Mouse (Mus musculus) left cerebral cortex, postnatal 36 days (tissue): ENCODE results near the gene Exo5. TPM values are rescaled to one million over a fixed set of nuclear protein-coding genes. Genes with fewer than 3 reads are reported as not detected.

ENCODE experiments used
- DNase-seq, 2 experiments: peaks; one replicate each; pipeline ENCODE4 v3.0.0; 2021 to 2022; ENCODE audit warnings: low spot score in 2 of 2, mixed read lengths in 1 of 2
- intact Hi-C: fragments of 180-260 bp; cut with DNase I; formaldehyde crosslinking; loops from one replicate; pipeline ENCODE4 v1.15.1; 2025
- total RNA-seq, 2 experiments: library from RNA; stranded (reverse); gene quantifications; 2 replicates each; pipeline ENCODE4 v1.2.3; 2021

Exo5 gene
- total RNA-seq = 10 to 100 TPM in 1 of 2 experiments, 1 to 10 TPM in 1; 8.9 to 11.7 TPM

DNA sequence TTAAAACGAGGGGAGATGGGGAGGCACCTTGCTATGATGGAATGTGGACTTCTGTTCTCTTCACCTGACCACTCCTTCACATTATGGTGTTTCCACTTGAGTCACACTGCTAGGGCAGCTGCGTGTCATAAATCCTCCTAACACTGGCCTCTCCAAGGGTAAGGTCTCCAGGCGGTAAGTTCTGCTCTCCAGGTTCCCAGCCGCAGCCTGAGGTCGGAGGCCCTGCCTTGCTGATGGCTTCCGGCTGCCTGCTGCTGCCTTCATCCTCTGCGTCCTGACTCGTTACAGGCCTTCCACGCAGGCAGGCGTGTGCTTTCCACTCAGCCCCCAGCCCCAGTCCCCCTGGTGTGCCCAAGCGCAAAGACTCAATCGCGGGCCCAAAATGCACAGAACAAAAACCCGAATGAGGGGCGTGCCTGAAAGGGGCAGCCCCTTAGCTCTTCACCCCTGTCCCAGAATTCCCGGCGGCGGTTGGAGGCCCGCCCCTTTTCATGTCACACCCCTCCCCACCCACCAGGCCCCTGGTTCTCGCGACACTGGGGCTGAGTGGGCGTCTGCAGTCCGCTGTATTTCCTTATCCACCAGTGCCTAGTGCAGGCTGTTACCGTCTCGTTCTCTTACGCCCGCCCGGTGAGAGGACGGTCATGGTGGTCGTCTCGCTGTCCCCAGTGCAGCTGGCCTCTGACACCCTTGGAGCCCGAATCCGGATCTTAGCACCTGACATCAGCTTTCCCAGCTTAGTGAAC lies at the start of gene Exo5:
Exo5 (minus strand) TSS at position 464 of the 746 bp plus-strand sequence.
- DNase-seq = peak; percentile 87
- intact Hi-C loops = no loop called here

DNA sequence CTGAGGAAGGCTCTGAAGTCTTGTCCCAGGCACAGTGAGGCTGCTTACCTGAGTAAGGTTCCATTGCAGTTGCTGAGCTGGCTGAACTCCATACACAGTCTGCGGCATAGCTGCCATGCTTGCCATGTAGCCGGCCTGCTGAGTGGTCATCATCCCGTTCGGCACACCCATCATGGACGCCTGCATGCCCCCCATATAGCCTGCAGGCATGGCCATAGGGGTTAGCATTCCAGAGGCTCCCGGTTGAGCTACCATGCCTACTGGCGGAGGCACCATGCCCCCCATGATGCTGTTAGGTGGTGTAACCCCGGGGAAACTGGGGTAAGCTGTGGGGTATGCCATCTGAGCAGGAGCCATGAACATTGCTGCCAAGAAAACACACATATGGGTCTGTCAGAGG lies 47.0 kb upstream of the Exo5 start:
- no peak for DNase-seq
- intact Hi-C loops = no loop called here

DNA sequence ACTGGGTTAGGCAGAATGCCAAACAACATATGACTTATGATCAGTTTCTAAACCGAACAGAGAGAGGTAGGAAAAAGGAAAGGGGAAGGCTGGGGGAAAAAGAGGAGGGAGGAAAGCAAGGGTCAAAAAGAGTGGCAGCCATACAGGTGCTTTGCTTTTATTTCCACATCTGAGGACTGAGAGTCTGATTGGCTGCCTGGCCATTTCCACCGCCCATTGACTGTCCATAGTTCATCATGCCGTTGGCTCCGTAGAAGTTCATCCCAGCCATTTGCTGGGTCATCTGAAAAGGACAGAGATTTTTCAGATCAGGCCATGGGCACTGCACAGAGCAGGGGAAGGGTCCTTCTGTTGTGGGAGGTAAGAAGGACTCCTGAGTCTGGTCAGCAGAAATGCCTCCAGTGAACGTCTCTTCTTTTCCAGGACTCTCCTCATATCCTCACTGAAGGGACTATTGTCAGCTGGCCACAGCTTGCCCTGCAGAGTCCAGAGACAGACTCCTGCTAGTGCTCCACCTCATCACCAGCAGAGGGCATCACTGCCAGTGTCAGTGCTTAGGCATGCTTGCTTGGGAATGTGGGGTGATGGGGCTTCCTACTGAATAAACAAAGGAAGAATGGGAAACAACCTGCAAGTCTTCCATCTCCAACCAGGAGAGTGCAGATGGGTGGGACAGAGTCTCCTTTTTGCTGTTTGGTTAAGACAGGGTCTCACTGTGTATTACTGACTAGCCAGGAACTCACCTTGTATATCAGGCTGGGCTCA lies 44.7 kb upstream of the Exo5 start:
- intact Hi-C loops = no loop called here

DNA sequence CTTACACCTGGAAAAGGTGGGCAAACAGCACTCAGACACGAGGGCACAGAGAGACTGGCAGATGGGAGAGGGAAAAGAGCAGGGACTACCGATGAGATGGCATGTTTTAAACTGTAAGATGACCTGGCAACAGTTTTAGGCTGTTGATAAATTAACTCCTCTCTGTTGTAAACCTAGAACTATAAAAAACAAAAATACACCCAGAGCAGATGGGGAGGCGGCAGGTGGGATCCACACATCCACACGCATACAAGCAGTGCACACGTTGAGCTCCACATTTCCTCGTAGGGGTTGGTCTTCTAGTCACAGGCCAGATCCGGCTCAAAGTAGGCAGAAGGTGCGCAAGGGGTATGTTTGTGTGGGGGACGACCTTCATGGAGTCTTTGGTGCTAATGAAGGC lies 43.7 kb upstream of the Exo5 start:
- intact Hi-C loops = no loop called here

More for the DNA sequence above, 44.7 kb upstream of the Exo5 start:
- peak in 1 of 2 experiments; percentile 31 for DNase-seq

DNA sequence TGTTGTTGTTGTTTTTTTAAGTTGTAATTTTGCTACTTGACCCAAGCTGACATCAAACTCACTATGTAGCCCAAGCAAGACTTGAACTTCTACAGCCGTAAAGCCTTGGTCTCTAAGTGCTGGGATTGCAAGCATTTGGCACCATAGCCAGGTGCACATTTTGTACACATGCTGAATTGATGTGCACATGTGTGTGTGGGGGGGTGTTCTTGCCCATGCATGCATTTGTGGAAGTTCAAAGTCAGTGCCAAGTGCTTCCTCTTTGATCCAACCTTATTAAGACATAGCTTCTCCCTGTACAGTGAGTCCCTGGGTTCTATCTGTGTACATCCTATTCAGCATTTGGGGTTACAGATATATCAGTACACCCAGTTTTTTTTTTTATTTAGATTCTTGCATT lies 30.8 kb upstream of the Exo5 start:
- DNase-seq = no peak
- intact Hi-C loops = no loop called here

More for the DNA sequence above, 43.7 kb upstream of the Exo5 start:
- DNase-seq = no peak

DNA sequence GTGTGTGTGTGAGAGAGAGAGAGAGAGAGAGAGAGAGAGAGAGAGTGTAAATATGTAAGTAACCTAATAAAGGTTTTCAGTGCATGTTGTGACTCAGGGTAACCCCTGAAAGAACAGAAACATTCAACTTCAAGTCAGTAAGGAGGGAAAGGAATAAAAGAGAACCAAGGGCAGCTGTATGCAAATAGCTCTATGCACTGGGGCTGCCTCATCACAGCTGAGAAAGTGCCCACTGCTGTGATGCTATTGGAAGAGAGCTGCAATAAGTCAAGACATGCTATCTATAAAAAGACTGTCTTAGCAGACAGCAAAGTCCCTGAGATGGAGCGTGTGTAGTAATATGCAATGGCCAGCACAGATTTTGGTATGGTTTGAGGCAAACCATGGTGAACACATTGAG lies 28.9 kb upstream of the Exo5 start:
- intact Hi-C loops = no loop called here
- no peak for DNase-seq

DNA sequence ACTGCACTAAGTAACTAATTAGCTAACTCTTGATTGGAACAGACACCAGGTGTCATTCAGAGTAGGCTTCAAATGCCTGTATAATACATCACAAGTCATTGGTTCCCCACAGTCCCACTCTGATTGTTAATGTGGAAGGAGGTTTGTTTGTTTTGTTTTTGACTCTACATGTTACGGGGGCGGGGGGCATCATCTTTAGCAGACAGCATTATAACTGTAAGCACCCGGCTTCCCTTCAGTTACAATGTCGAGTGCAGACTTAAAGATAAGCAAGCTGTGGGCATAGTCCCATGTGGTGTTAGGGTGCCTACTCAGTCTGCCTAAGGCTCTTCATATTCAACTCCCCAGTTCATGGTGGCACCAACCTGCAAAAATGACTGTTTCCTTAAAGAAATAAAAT lies 28.2 kb upstream of the Exo5 start:
- DNase-seq = no peak
- intact Hi-C loops = no loop called here

DNA sequence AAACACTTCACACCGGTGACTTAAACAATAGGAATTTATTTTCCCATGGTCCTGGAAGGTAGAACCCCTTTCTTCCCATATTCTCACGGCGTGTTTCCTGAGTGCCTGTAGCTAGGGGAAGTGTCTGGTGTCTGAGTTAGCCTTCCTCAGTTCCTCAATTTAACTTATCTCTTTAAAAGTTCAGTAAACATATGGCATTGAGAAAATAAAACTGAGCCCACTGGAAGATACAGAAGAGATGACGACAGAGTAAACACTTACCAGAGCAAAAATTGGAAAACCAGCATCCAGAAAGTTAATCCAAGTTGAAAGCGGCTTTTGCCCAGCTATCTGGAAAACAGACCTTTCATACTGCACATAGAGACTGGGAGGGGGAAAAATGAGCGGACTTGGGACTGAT lies 27.3 kb upstream of the Exo5 start:
- intact Hi-C loops = no loop called here

DNA sequence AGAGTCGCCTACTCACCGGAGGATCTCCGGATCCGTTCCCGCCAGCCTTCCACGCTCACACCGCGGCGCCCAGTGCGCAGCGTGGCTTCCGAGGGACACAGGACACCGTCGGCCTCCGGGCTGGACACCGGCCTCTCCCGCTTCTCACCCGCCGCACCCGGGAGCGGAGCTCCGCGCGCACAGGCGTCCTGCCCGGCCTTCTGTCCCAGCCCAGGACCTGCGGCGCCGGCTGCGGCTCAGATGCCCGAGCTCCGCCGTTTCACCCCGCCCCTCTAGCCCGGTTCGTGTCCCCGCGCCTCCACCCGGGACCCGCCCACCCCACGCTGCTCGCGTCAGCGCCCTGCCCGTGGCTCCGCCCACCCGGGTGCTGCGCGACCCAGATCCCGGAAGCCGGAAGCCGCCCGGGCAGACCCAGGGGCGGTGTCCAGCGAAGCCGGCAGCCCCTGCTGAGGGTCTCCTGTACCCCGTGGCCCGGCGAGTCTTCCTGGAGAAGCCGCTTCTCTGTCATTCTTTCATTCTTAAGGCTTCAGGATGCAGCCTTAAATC lies 26.7 kb upstream of the Exo5 start, which contains the start of gene Zfp69:
Zfp69 (minus strand) TSS at position 272 of the 546 bp plus-strand sequence.
- intact Hi-C loops = no loop called here
- DNase-seq = peak; percentile 84 to 88

More for the DNA sequence above, 27.3 kb upstream of the Exo5 start:
- DNase-seq = no peak

DNA sequence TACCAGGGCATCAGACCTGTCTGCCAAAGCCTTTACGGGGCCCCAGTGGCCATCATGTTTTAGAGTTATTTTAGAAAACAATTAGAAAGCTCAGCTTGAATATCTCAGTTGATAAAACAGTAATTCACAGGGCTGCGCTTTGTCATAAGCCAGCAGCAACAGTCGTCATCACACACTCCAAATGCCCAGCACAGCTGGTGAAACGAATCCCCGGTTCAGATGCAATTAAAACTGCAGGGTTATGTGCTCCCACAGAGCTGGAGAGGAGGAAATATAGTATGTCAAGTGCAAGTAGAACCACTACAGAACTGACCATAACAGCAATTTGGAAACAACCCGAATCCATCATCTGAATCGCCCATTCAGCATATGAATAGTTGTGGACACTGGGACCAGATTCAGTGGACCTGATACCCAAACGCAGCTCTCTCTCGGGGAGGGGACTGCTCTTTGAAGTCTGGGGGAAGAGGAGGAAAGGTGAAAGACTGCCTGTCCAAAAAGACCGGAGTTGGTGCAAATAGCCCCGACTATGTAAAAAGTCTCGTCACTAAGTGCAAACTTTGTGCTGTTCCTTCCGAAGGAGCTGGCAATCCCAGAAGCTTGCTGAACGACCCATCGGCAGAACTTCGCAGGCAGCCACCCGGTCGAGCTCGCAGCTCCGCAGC lies 26.1 kb upstream of the Exo5 start:
- intact Hi-C loops = no loop called here

DNA sequence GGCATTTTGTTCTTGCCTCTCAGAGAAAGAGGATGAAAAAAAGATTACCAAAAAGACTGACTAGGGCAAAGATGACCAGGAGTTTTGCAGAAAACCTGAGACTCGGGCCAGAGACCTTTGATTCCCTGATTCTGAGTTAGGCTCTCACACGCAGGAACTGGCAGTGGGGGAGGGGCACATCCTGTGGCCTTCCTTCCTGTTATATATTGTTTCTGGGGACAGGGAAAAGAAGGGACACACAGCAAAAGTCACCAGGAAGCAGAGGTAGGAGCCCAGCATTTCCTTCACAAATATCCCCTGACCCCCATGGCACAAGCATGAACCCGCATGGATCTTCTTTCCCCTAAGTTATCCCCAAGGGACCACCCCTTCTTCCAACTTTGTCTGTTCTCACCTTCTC lies 24.1 kb upstream of the Exo5 start:
- intact Hi-C loops = no loop called here
- DNase-seq = no peak

More for the DNA sequence above, 26.1 kb upstream of the Exo5 start:
- DNase-seq = no peak

DNA sequence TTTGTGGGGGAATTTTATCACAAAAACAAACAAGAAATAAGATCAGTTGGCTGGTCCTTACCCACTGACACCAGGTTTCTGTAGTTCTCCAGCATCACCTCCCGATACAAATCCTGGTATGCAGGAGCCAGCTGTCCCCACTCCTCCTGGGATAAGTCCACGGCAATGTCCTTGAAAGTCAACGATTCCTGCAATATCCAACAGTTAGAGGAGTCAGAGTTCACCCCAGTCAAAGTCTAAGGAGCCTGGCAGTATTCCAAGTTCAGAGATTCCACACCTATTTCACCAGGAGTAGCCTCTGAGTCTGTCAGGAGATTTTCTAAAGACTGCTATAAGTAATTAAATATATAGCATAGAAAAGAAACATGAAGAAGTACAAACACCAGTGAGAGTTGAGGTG lies 10.2 kb upstream of the Exo5 start:
- intact Hi-C loops = no loop called here
- DNase-seq = no peak

DNA sequence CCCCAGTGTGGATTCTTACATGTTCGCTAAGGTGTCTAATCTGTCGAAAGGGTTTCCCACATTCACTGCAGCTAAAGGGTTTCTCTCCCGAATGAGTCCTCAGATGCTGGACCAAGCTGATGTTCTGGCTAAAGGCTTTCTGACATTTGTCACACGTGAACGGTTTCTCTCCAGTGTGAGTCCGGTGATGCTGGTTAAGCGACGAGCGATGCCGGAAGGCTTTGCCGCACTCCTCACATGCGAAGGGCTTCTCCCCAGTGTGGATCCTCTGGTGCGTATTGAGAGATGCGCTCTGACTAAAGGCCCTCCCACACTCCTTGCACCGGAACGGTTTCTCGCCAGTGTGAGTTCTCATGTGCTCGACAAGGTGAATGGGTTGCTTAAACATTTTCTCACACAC lies 5.9 kb upstream of the Exo5 start:
- DNase-seq = no peak
- intact Hi-C loops = no loop called here

DNA sequence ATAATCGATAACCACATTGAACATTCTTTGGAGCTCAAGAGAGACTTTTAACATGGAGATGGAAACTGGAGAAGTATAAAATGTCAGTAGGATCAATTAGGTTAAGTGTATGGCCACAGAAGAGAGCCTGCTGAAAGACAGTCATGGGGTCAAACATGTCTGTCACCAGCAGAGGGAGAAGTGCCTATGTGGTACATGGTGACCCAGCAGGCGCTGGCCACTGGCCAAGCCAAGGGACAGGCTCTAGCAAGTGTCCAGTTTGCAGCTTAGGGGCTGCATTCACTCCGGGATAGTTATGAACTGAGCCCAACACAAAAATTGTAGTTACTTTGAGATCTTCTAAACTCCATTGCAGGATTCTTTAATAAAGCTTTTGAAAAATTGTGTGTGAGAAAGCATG lies 3.9 kb upstream of the Exo5 start:
- no peak for DNase-seq
- intact Hi-C loops = no loop called here

DNA sequence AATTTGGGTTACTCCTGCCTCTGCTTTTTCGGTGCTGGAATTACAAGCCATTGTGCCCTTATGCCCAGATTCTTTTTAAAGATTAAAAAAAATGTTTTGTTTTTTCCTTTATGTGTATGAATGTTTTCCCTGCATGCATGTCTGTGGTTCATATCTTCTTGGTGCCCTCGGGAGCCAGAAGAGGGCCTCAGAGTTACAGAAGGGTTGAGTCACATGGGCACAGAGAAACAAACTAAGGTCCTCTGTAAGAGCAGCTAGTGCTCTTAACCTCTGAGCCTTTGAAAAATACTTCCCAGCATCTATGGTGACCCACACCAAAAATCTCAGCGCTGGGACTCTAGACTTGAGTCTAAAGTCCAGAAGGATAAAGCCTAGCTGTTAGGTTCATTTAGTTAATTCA lies 569 bp upstream of the Exo5 start:
- intact Hi-C loops = no loop called here

DNA sequence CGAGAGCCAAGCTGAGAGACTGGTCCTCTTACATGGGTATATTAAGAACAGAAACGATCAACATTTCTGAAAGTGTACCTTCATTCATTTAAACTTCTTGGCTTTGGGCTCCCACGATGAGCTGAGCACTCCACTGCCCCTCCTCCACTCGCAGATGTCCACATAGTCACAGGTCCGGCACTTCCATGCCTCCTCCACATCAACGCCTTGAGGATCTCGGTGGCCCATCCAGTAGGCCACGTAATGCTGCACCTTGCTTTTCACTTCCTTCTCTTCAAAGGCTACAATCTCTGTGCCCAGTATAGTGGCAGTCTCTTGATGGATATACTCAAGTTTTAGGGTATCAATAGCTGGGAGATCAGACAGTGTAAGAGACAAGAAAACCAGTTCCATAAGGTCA lies 3.4 kb downstream of the Exo5 start:
- intact Hi-C loops = no loop called here
- DNase-seq = no peak

More for the DNA sequence above, 569 bp upstream of the Exo5 start:
- DNase-seq = no peak

DNA sequence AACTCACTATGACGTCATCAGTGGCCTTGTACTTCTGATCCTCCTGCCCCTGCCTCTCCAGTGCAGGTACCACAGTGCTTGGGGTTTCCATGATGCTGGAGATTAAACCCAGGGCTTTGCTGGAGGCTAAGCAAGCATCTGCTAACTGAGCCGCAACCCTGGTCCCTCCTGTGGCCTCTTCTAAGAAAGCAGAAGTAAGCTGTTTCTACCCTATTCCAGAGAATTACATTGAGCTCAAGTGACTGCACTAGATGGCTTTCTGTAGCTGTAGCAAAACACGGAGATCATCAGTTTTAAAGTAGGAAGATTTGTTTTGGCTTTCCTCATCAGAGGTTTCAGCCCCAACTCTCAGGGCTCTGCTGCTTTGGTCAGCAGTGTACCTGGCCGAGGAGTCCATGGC lies 10.3 kb downstream of the Exo5 start:
- intact Hi-C loops = loop anchor here (5.0 to 10.0 kb wide), 2 partner anchors 220 to 327 kb away; partner anchors contain the start of gene Gm8439
- no peak for DNase-seq

DNA sequence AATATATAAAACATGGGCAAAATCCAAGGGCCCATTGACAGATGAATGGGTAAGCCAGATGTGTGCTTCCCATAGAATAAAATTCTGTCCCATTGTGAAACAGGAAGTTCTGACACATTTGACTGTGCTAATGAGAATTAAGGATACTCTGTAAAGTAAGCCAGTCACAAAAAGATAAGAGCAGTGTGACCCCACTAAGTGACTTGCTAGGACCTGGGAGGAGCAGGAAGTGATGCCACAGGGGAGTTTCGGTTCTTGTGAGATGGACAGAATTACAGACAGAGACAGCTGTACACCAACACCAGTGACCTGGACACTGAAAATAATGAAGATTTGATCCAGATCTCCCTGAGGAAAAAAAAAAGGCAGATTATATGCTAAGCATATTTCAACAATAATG lies 11.0 kb downstream of the Exo5 start:
- intact Hi-C loops = loop anchor here (5.0 to 10.0 kb wide), 2 partner anchors 219 to 327 kb away; partner anchors contain the start of gene Gm8439
- DNase-seq = no peak

DNA sequence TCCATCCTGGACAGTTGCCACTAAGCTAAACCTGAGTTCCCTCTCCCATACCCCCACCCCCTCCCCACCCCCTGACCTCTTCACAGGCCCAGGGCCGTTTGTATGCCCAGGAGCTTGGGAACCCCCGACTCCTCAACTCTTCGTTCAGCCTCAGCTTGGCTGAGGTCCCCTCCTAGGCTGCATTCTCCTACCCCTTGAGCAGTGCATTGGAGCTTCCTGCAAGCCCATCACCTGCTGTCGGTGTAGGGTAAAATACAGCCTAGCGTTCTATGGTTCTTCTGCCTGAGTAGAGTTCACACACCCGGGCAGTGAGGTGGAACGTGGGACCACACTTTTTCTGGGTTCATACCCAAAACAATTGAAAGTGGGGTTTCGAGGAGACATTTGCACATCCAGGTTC lies 11.4 kb downstream of the Exo5 start:
- intact Hi-C loops = loop anchor here (5.0 to 10.0 kb wide), 2 partner anchors 219 to 326 kb away; partner anchors contain the start of gene Gm8439
- DNase-seq = no peak

DNA sequence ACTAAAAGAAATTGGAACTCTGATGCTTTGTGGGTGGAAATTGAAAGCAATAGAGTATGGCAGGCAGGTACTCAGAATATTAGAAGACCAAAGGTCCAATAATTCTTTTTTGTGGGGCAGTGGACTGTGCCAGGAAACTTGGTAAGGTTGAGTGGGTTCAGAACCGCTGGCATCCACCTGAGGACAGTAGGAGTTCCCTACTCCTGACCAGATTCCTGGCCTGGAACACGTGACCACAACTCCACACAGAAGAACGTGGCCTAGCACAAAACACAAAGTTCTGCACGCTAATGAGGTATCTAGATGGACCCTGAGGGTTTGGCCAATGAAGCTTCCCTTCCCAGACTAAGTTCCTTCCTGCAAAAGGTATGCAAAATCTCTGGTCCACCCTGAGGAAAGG lies 12.0 kb downstream of the Exo5 start:
- DNase-seq = no peak
- intact Hi-C loops = loop anchor here (5.0 to 10.0 kb wide), 2 partner anchors 218 to 326 kb away; partner anchors contain the start of gene Gm8439
